Mouse (Mus musculus): ENCODE results near the gene Olfr99. TPM values are rescaled to one million over a fixed set of nuclear protein-coding genes. Genes with fewer than 3 reads are reported as not detected.
"Not testable (repeated sequence)": the region's sequence is repeated elsewhere in the genome, so short reads cannot be mapped to it uniquely, and the experiment has no call there.

The Olfr99 gene
- total RNA-seq (2021), result not detected
- long read RNA-seq, result 0 reads

DNA sequence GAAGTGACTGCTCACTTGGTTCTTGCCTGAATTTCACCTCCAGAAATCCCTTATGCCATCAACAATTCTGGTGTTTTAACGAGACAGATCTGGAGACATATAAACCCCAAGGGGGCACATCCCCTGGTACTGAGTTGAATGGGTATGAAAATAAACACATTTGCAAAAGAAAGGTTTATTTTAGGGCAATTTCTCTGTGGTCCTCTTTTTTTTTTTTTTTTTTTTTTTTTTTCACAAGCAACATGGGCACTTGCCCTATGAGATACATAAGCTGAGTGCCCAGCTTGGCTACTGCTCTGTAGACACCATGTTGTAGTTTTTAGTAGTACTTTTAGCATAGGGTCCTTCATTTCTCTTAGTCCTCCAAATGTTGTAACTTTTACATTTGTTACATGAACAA is at the start of gene Olfr99:
TSS of gene Olfr99 (minus strand) at position 101 of the 400 bp plus-strand sequence.
- DNase-seq (ENCODE audit: low spot score in 2 of 2), result no peak

- DNase-seq (ENCODE audit: low spot score in 2 of 2), result no peak
These were observed 33.7 kb upstream of the Olfr99 start, which contains the start of gene Olfr102 for GRCm38 (mm10) chr17:37316954-37317353. Olfr102 (minus strand) TSS chr17:37317054.

GRCm38 (mm10) chr17:37310146-37310699 is 27.0 kb upstream of the Olfr99 start:
- no peak for DNase-seq (ENCODE audit: low spot score in 2 of 2)

- DNase-seq (ENCODE audit: low spot score in 2 of 2), result no peak
These were observed 25.2 kb upstream of the Olfr99 start for GRCm38 (mm10) chr17:37308483-37308882.

DNA sequence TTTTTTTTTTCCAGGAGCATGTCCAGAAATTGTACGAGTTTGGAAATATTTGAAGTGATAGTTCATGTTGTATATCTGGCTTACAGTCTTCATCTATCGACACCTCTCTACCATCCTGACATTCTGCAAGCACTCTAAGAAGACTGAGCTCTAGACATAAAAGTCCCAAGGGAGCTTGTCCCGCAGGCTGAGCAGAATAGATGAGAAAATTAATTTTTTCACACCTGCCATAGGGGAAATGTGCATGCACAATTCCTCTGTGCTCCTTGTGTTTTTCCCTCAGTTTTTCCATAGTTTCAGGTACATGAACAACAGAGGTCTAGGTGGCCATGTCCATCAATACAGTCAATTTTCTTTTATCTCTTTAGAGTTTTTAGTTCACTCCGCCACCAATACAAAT is 21.0 kb upstream of the Olfr99 start, which contains the start of gene Olfr101:
TSS of gene Olfr101 (minus strand) at position 101 of the 400 bp plus-strand sequence.
- no peak for DNase-seq (ENCODE audit: low spot score in 2 of 2)

- no peak for DNase-seq (ENCODE audit: low spot score in 2 of 2)
These were observed 2.9 kb downstream of the Olfr99 start for GRCm38 (mm10) chr17:37280331-37280730.

DNA sequence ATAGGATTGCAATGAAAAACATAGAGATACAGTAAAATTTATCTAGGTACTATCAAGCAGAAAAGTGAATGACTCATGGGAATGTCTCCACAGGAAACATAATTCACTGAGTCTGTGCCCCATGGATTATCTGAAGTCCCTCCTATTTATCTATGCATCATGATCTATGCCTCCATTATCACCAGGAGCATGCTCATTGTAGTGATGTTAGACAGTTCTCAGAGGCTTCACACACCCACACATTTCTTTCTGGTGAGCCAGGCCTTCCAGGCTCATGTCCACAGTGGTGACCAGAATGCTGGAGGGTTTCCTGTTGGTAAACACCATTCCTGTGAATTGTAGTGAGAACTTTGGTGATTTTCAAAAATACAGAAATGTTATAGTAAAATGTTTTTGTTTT is 6.7 kb downstream of the Olfr99 start:
- DNase-seq (ENCODE audit: low spot score in 2 of 2), result no peak

DNA sequence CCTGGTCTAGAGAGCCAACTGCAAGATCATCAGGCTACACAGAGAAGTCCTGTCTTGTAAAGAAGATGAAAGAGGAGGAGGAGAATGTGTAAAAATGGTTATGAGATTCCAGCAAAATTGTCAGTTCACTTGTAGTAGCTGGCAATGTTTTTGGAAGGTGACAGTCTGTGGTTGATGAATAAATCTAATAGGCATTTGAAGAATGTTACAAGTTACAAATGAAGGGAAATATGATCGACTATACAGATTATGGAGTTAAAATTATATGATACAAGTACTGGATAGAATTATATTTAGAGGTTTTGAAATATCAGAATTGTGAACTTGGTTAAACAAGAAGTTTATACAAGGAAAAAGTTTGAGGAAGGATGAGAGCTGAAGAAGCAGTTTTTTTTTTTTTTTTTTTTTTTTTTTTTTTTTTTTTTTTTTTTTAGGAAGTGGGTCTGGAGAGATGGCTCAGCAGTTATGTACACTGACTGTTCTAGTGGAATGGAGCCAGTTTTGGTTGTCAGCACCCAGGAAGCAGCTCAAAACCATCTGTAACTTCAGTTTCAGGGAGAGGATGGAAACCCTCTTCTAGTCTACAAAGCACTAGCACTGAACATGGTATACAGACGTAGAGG is 7.5 kb downstream of the Olfr99 start:
- DNase-seq (ENCODE audit: low spot score in 2 of 2), result no peak

GRCm38 (mm10) chr17:37270702-37271092 is 12.6 kb downstream of the Olfr99 start:
- DNase-seq (ENCODE audit: low spot score in 2 of 2), result no peak

DNA sequence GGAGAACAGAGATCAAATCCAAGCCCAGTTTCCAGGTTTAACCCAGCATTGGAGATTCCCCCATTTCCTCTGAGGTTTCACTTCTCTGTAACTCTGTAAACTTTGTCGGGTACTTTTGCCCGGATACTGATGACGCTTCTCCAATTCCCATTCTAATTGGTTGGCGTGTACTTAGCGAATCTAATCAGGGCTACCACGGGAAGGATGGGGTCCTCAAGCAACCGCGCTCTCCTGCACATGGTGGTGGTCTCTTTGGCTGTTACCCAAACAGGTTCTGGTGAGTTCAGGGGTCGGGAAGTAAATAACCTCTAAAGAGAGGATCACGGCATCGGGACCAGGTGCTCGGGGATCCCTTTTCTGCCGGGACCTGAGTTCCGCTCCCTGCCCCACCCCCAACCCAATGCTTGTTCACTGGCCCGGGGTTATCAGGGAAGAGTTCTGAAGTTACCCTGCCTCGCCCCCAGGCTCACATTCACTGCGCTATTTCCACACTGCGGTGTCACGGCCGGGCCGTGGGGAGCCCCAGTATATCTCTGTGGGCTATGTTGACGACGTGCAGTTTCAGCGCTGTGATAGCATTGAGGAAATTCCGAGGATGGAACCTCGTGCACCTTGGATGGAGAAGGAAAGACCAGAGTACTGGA is 13.1 kb downstream of the Olfr99 start, which contains the start of gene H2-M3:
TSS of gene H2-M3 (plus strand) at position 163 of the 644 bp plus-strand sequence.
- DNase-seq (ENCODE audit: low spot score in 2 of 2), result peak; percentile 81 to 97

DNA sequence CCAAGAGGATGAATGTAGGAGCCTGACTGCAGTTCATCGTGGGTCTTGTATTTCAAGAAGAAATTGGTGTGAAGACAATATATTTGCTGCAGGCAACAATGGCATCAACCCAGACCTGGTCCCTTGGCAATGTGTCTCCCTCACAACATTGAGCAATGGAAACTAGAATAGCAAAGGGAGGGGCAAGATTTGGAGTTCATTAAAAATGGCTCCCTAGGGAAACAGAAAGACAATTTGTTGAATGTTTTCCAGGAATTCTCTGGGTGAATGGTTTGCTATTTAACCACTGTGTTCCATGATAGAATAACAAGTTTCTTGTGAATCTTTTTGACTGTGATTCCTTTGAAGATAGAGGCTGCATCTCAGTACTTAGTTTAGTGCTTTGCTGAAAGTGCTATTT is 19.6 kb downstream of the Olfr99 start, which contains the start of gene Olfr98:
TSS of gene Olfr98 (minus strand) at position 124 of the 400 bp plus-strand sequence.
- no peak for DNase-seq (ENCODE audit: low spot score in 2 of 2)

GRCm38 (mm10) chr17:37250544-37250943 is 32.7 kb downstream of the Olfr99 start:
- peak in 1 of 2 experiments; percentile 3 for DNase-seq (ENCODE audit: low spot score in 2 of 2)

GRCm38 (mm10) chr17:37249460-37249859 is 33.8 kb downstream of the Olfr99 start:
- no peak for DNase-seq (ENCODE audit: low spot score in 2 of 2)

- DNase-seq (ENCODE audit: low spot score in 2 of 2), result peak; percentile 1 to 67
These were observed 36.5 kb downstream of the Olfr99 start for GRCm38 (mm10) chr17:37246715-37247114.

GRCm38 (mm10) chr17:37242198-37242597 is 41.1 kb downstream of the Olfr99 start:
- DNase-seq (ENCODE audit: low spot score in 2 of 2), result no peak

DNA sequence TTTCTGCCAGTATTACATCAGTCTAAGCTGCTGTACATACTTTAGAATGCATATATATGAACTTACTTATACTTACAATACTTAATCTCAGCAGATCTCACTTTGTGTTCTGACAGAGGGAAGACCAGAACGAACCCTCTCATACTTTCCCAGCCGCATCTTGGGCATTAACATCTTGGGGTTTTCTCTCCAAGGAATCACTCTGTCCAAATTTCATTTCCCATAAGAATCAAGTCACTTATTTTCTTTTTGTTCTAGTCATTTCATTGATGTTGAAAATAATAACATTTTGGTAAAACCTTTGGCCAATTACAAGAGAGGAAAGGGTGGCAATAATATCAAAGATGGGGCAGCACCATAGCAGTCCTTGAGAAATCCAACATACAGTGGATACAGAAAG is 46.0 kb downstream of the Olfr99 start, which contains the start of gene Olfr97:
TSS of gene Olfr97 (minus strand) at position 101 of the 400 bp plus-strand sequence.
- DNase-seq (ENCODE audit: low spot score in 2 of 2), result not testable (repeated sequence)

Other genes starting within 250 kb of the Olfr99 start
- gene Gabbr1, start 237.5 kb downstream of the Olfr99 start, total RNA-seq (2021), result 100 to 1,000 TPM; 683 to 686 TPM
- gene Olfr90, start 195.0 kb downstream of the Olfr99 start, total RNA-seq (2021), result not detected
- gene Olfr91, start 185.2 kb downstream of the Olfr99 start, total RNA-seq (2021), result not detected
- not detected for gene Olfr92, start 163.4 kb downstream of the Olfr99 start, total RNA-seq (2021)
- not detected for gene Olfr93, start 122.0 kb downstream of the Olfr99 start, total RNA-seq (2021)
- not detected for gene Ubd, start 89.6 kb downstream of the Olfr99 start, total RNA-seq (2021)
- not detected for gene Olfr94, start 82.5 kb downstream of the Olfr99 start, total RNA-seq (2021)
- not detected for gene Olfr95, start 70.3 kb downstream of the Olfr99 start, total RNA-seq (2021)
- gene Olfr96, start 63.3 kb downstream of the Olfr99 start, total RNA-seq (2021), result not detected
- not detected for gene Olfr97, start 46.1 kb downstream of the Olfr99 start, total RNA-seq (2021)
- gene Olfr98, start 19.7 kb downstream of the Olfr99 start, total RNA-seq (2021), result not detected
- 1 to 10 TPM; 2.6 to 2.8 TPM for gene H2-M3, start 13.2 kb downstream of the Olfr99 start, total RNA-seq (2021)
- gene Olfr101, start 20.9 kb upstream of the Olfr99 start, total RNA-seq (2021), result not detected
- not detected for gene Olfr102, start 33.6 kb upstream of the Olfr99 start, total RNA-seq (2021)
- gene Olfr103, start 56.2 kb upstream of the Olfr99 start, total RNA-seq (2021), result not detected
- gene Olfr104-ps, start 76.1 kb upstream of the Olfr99 start, total RNA-seq (2021), result not detected
- not detected for gene Olfr105-ps, start 95.6 kb upstream of the Olfr99 start, total RNA-seq (2021)
- gene Olfr106-ps, start 106.9 kb upstream of the Olfr99 start, total RNA-seq (2021), result not detected
- not detected for gene Olfr107, start 115.8 kb upstream of the Olfr99 start, total RNA-seq (2021)
- not detected for gene Olfr108, start 162.0 kb upstream of the Olfr99 start, total RNA-seq (2021)
- gene Olfr109, start 175.5 kb upstream of the Olfr99 start, total RNA-seq (2021), result not detected
- not detected for gene H2-M2, start 200.1 kb upstream of the Olfr99 start, total RNA-seq (2021)
- gene Olfr110, start 209.0 kb upstream of the Olfr99 start, total RNA-seq (2021), result not detected
- gene Olfr111, start 224.6 kb upstream of the Olfr99 start, total RNA-seq (2021), result not detected